ENCODE assay signal across 18 mouse cellular contexts in the genomic region with DNA sequence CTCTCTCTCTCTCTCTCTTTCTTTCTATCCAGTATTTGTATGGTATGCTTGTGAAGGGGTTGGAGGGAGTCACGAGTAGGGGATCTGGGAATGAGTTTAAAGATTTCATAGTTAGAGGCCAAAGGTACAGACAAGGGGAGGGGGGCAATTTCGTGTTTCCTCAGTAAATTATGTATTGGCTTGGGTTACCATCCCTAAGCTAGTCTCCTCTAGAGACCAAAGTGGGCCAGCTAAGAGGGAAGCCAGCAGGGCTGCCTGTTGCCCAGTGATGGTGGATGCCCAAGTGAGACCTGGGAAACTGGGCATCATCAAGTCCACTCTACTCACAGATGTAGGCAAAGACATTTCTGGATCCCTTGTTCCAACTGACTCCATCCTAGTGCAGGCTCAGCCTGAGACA. TPM values are rescaled to one million over a fixed set of nuclear protein-coding genes. Genes with fewer than 3 reads are reported as not detected.
DNase-seq lines count a peak whose midpoint lies in the region; ATAC-seq lines count a peak whose summit lies in the region.
"Had no signal": no experiment of that assay in that cellular context is flagged by ENCODE, and none has a peak within 500 bp of the region (broad histone marks: within the 10 kb centered on the region; RNA-seq: fewer than 3 reads in every experiment).

No protein-coding gene starts in this region.

- no peak overlapping the region for H3K4me3 ChIP-seq in heart, embryonic 10.5 days
- no peak overlapping the region for H3K4me3 ChIP-seq in midbrain, embryonic 11.5 days (ENCODE audit: low read depth, low read length)
- no peak overlapping the region for H3K4me3 ChIP-seq in midbrain, embryonic 16.5 days (ENCODE audit: low read depth, low read length)
- H3K4me3 ChIP-seq in neural tube, embryonic 12.5 days: no peak overlapping the region
- H3K4me3 ChIP-seq: embryonic facial prominence, embryonic 13.5 days; forebrain, embryonic 10.5 days; megakaryocyte, embryonic 14.5 days had no signal

- no peak for DNase-seq in heart, embryonic 10.5 days (ENCODE audit: low spot score)
- no peak for DNase-seq in heart, postnatal 4 days
- DNase-seq in midbrain, embryonic 11.5 days (ENCODE audit: low spot score, missing footprints): peak; percentile 87
- DNase-seq in urinary bladder, postnatal 10 days (ENCODE audit: low spot score): no peak
- no peak for DNase-seq in cerebellum, adult 9-10 months
- DNase-seq: cerebellum, adult 11 months; lung, postnatal 10 days; right cerebral cortex, postnatal 25 days had no signal

- WGBS in heart, embryonic 10.5 days: 8% methylated on average over 2 of the region's 2 CpGs
- 5% methylated on average over 2 of the region's 2 CpGs for WGBS in midbrain, embryonic 11.5 days
- 13% methylated on average over 2 of the region's 2 CpGs for WGBS in midbrain, embryonic 16.5 days
- 0% methylated on average over 2 of the region's 2 CpGs for WGBS in neural tube, embryonic 12.5 days

- H3K9ac ChIP-seq in midbrain, embryonic 11.5 days (ENCODE audit: low read length): no peak overlapping the region
- H3K9ac ChIP-seq in midbrain, embryonic 16.5 days (ENCODE audit: low read depth, low read length): no peak overlapping the region
- no peak overlapping the region for H3K9ac ChIP-seq in neural tube, embryonic 12.5 days
- H3K9ac ChIP-seq: embryonic facial prominence, embryonic 13.5 days; liver, embryonic 14.5 days had no signal

- H3K27me3 ChIP-seq in heart, embryonic 10.5 days (ENCODE audit: insufficient read depth, poor library complexity, severe bottlenecking): peaks cover 98% of the 10 kb centered on the region
- peaks cover 90% of the 10 kb centered on the region for H3K27me3 ChIP-seq in midbrain, embryonic 11.5 days (ENCODE audit: control insufficient read depth, insufficient read depth, low read length)
- H3K27me3 ChIP-seq in midbrain, embryonic 16.5 days (ENCODE audit: control insufficient read depth, insufficient read depth, low read depth, low read length): peaks cover 83% of the 10 kb centered on the region
- no peaks in the 10 kb centered on the region for H3K27me3 ChIP-seq in neural tube, embryonic 12.5 days (replicated peaks)
- H3K27me3 ChIP-seq: Patski had no signal

- 0 out of 2 replicates have a peak, but pooled peaks cover 4% of the 10 kb centered on the region for H3K4me1 ChIP-seq in heart, embryonic 10.5 days
- 0 out of 2 replicates have a peak, but pooled peaks cover 2% of the 10 kb centered on the region for H3K4me1 ChIP-seq in midbrain, embryonic 11.5 days (ENCODE audit: control insufficient read depth, insufficient read depth, low read length)
- no peaks in the 10 kb centered on the region for H3K4me1 ChIP-seq in midbrain, embryonic 16.5 days (ENCODE audit: control insufficient read depth, insufficient read depth, low read length)
- H3K4me1 ChIP-seq in neural tube, embryonic 12.5 days: peaks cover 82% of the 10 kb centered on the region

- H3K9me3 ChIP-seq in heart, embryonic 10.5 days: no peaks in the 10 kb centered on the region
- no peaks in the 10 kb centered on the region for H3K9me3 ChIP-seq in midbrain, embryonic 11.5 days (ENCODE audit: control insufficient read depth, low read length)
- H3K9me3 ChIP-seq in midbrain, embryonic 16.5 days (replicated peaks; ENCODE audit: control insufficient read depth, low read length, poor library complexity, severe bottlenecking): no peaks in the 10 kb centered on the region
- no peaks in the 10 kb centered on the region for H3K9me3 ChIP-seq in neural tube, embryonic 12.5 days
- H3K9me3 ChIP-seq: embryonic facial prominence, embryonic 13.5 days; forebrain, embryonic 10.5 days; megakaryocyte, embryonic 14.5 days had no signal

- H3K4me2 ChIP-seq in midbrain, embryonic 11.5 days: no peak overlapping the region
- H3K4me2 ChIP-seq in midbrain, embryonic 16.5 days (ENCODE audit: low read length): no peak overlapping the region
- H3K4me2 ChIP-seq in neural tube, embryonic 12.5 days (replicated peaks): peak overlapping the region; percentile 73
- H3K4me2 ChIP-seq: embryonic facial prominence, embryonic 13.5 days had no signal

- H3K36me3 ChIP-seq in heart, embryonic 10.5 days: no peaks in the 10 kb centered on the region
- H3K36me3 ChIP-seq in midbrain, embryonic 11.5 days (ENCODE audit: control insufficient read depth, insufficient read depth, low read length): no peaks in the 10 kb centered on the region
- H3K36me3 ChIP-seq in midbrain, embryonic 16.5 days (ENCODE audit: control insufficient read depth, insufficient read depth, low read length): no peaks in the 10 kb centered on the region
- H3K36me3 ChIP-seq in neural tube, embryonic 12.5 days: no peaks in the 10 kb centered on the region
- H3K36me3 ChIP-seq: embryonic facial prominence, embryonic 13.5 days; forebrain, embryonic 10.5 days had no signal

- ATAC-seq in midbrain, embryonic 11.5 days (ENCODE audit: low FRiP score): no peak
- no peak for ATAC-seq in midbrain, embryonic 16.5 days
- ATAC-seq in neural tube, embryonic 12.5 days (ENCODE audit: low FRiP score, low read depth): no peak
- ATAC-seq: Patski had no signal

- peak overlapping the region; percentile 29; the same call in 1 of the 2 replicates for H3K27ac ChIP-seq in heart, embryonic 10.5 days
- no peak overlapping the region for H3K27ac ChIP-seq in midbrain, embryonic 11.5 days (ENCODE audit: low read depth, low read length)
- H3K27ac ChIP-seq in midbrain, embryonic 16.5 days (ENCODE audit: low read length): no peak overlapping the region
- H3K27ac ChIP-seq in neural tube, embryonic 12.5 days: peak overlapping the region; percentile 71
- H3K27ac ChIP-seq: embryonic facial prominence, embryonic 13.5 days; forebrain, embryonic 10.5 days; liver, embryonic 14.5 days had no signal

RNA-seq across cellular contexts. Expression of a gene that starts 43.3 kb away (rescaled TPM):
- polyA plus RNA-seq in heart, embryonic 10.5 days (2016; fragmentation: Nextera tagmentation; extraction: Ambion mirVana): 0.81 and 6.6 TPM in 2 replicates
- total RNA-seq in heart, postnatal 4 days (2021): under 1 TPM in 1 of 2 experiments, not detected in 1; 0.14 TPM
- polyA plus RNA-seq in midbrain, embryonic 11.5 days (2014; fragmentation: Nextera tagmentation; extraction: Ambion mirVana): not detected in 2 replicates
- not detected in 2 replicates for polyA plus RNA-seq in midbrain, embryonic 16.5 days (2015; fragmentation: Nextera tagmentation; extraction: Ambion mirVana)
- polyA plus RNA-seq in neural tube, embryonic 12.5 days (2016; fragmentation: Nextera tagmentation; extraction: Ambion mirVana): 69.5 and 77.4 TPM in 2 replicates
- total RNA-seq: layer of hippocampus, adult 18-20 months; left cerebral cortex, adult 18-20 months had no signal
- polyA plus RNA-seq: forebrain, embryonic 10.5 days; frontal cortex, adult 2 months had no signal

Comparison
In these comparisons a context has a peak if more than half of its experiments do, and no peak if none do; other contexts are left out.
1. H3K27ac ChIP-seq: peak in heart, embryonic 10.5 days (single experiment) and neural tube, embryonic 12.5 days (single experiment); none in midbrain, embryonic 11.5 days (single experiment) and midbrain, embryonic 16.5 days (single experiment).